ENCODE assay signal across 31 mouse cellular contexts in genomic region chr16:37879750-37880419, GRCm38 (mm10). TPM values are rescaled to one million over a fixed set of nuclear protein-coding genes. Genes with fewer than 3 reads are reported as not detected.
A peak's percentile ranks its signal among the peaks of the same experiment; 100 is the strongest.
DNase-seq lines count a peak whose midpoint lies in the region; ATAC-seq and TF ChIP-seq lines count a peak whose summit lies in the region.
"Had no signal": no experiment of that assay in that cellular context is flagged by ENCODE, and none has a peak within 500 bp of the region (broad histone marks: within the 10 kb centered on the region; RNA-seq: fewer than 3 reads in every experiment).

No protein-coding gene starts in this region.

- no peak for DNase-seq in liver, embryonic 13.5 days
- DNase-seq in liver: no peak
- DNase-seq in stomach, postnatal 0 days (ENCODE audit: low spot score): peak; percentile 5
- DNase-seq in left cerebral cortex, adult 2 months (ENCODE audit: extremely low spot score in 1 of 2, low spot score in 2 of 2): no peak
- no peak for DNase-seq in adrenal gland, adult 18-20 months (ENCODE audit: low spot score in 2 of 2)
- DNase-seq: adrenal gland, adult 8-10 months; adrenal gland, postnatal 25 days; cerebellum, adult 11-12 months; cerebellum, adult 8-10 months; cerebellum, postnatal 10 days; cerebellum, postnatal 36 days; gastrocnemius, adult 2 months; gastrocnemius, postnatal 14 days; heart, adult 18-20 months; heart, postnatal 10 days; heart, postnatal 36 days had no signal

- H3K9me3 ChIP-seq in intestine, embryonic 16.5 days (ENCODE audit: control insufficient read depth, low read length): no peaks in the 10 kb centered on the region
- no peaks in the 10 kb centered on the region for H3K9me3 ChIP-seq in intestine, embryonic 15.5 days
- no peaks in the 10 kb centered on the region for H3K9me3 ChIP-seq in liver, embryonic 13.5 days (replicated peaks)
- no peaks in the 10 kb centered on the region for H3K9me3 ChIP-seq in liver, embryonic 15.5 days (replicated peaks)
- H3K9me3 ChIP-seq in stomach, postnatal 0 days (ENCODE audit: control insufficient read depth, low read length): no peaks in the 10 kb centered on the region
- H3K9me3 ChIP-seq: forebrain, embryonic 10.5 days; forebrain, embryonic 13.5 days; heart, embryonic 10.5 days; heart, embryonic 15.5 days; hindbrain, embryonic 10.5 days; hindbrain, embryonic 13.5 days had no signal

- peaks cover 8% of the 10 kb centered on the region for H3K36me3 ChIP-seq in intestine, embryonic 16.5 days (ENCODE audit: control insufficient read depth, insufficient read depth, low read length)
- H3K36me3 ChIP-seq in intestine, embryonic 15.5 days: peaks cover 19% of the 10 kb centered on the region
- peaks cover 51% of the 10 kb centered on the region for H3K36me3 ChIP-seq in liver, embryonic 13.5 days
- H3K36me3 ChIP-seq in liver, embryonic 15.5 days (replicated peaks): peaks cover 44% of the 10 kb centered on the region
- H3K36me3 ChIP-seq in stomach, postnatal 0 days (ENCODE audit: control insufficient read depth, insufficient read depth, low read length): peaks cover 8% of the 10 kb centered on the region; the same call in 1 of the 2 replicates

- intact Hi-C loops in left cerebral cortex, adult 2 months (cut with DNase I): no loop called here

- no peak overlapping the region for H3K4me3 ChIP-seq in intestine, embryonic 16.5 days (ENCODE audit: low read length)
- no peak overlapping the region for H3K4me3 ChIP-seq in intestine, embryonic 15.5 days (replicated peaks)
- H3K4me3 ChIP-seq in liver, embryonic 13.5 days (replicated peaks): no peak overlapping the region
- H3K4me3 ChIP-seq in liver, embryonic 15.5 days (replicated peaks): no peak overlapping the region
- no peak overlapping the region for H3K4me3 ChIP-seq in stomach, postnatal 0 days (ENCODE audit: low read depth, low read length)
- no peak overlapping the region for H3K4me3 ChIP-seq in left cerebral cortex, adult 2 months
- H3K4me3 ChIP-seq: forebrain, embryonic 10.5 days; forebrain, embryonic 13.5 days; gastrocnemius, adult 2 months; heart, embryonic 10.5 days; heart, embryonic 15.5 days; hindbrain, embryonic 10.5 days; hindbrain, embryonic 13.5 days had no signal

- 93% methylated on average over 4 of the region's 4 CpGs for WGBS in intestine, embryonic 16.5 days
- 91% methylated on average over 4 of the region's 4 CpGs for WGBS in intestine, embryonic 15.5 days
- WGBS in liver, embryonic 13.5 days (ENCODE audit: insufficient replicate concordance): 67% methylated on average over 4 of the region's 4 CpGs
- WGBS in liver, embryonic 15.5 days (ENCODE audit: insufficient replicate concordance): 78% methylated on average over 4 of the region's 4 CpGs
- 94% methylated on average over 4 of the region's 4 CpGs for WGBS in stomach, postnatal 0 days

- no peaks in the 10 kb centered on the region for H3K27me3 ChIP-seq in intestine, embryonic 16.5 days (replicated peaks; ENCODE audit: control insufficient read depth, insufficient read depth, low read length)
- H3K27me3 ChIP-seq in intestine, embryonic 15.5 days (replicated peaks): no peaks in the 10 kb centered on the region
- no peaks in the 10 kb centered on the region for H3K27me3 ChIP-seq in liver, embryonic 13.5 days
- H3K27me3 ChIP-seq in liver, embryonic 15.5 days: no peaks in the 10 kb centered on the region
- no peaks in the 10 kb centered on the region for H3K27me3 ChIP-seq in stomach, postnatal 0 days (ENCODE audit: control insufficient read depth, insufficient read depth, low read length)
- H3K27me3 ChIP-seq: forebrain, embryonic 13.5 days; heart, embryonic 15.5 days; hindbrain, embryonic 13.5 days had no signal

- H3K4me1 ChIP-seq in intestine, embryonic 16.5 days (ENCODE audit: control insufficient read depth, insufficient read depth, low read length): 0 out of 2 replicates have a peak, but pooled peaks cover 2% of the 10 kb centered on the region
- H3K4me1 ChIP-seq in intestine, embryonic 15.5 days (replicated peaks): no peaks in the 10 kb centered on the region
- peaks cover 19% of the 10 kb centered on the region for H3K4me1 ChIP-seq in liver, embryonic 13.5 days (replicated peaks)
- peaks cover 8% of the 10 kb centered on the region for H3K4me1 ChIP-seq in liver, embryonic 15.5 days (replicated peaks)
- no peaks in the 10 kb centered on the region for H3K4me1 ChIP-seq in stomach, postnatal 0 days (replicated peaks; ENCODE audit: control insufficient read depth, insufficient read depth)

- no peak overlapping the region for H3K9ac ChIP-seq in intestine, embryonic 16.5 days (ENCODE audit: low read depth, low read length)
- H3K9ac ChIP-seq in intestine, embryonic 15.5 days: no peak overlapping the region
- no peak overlapping the region for H3K9ac ChIP-seq in liver, embryonic 13.5 days
- no peak overlapping the region for H3K9ac ChIP-seq in liver, embryonic 15.5 days
- no peak overlapping the region for H3K9ac ChIP-seq in stomach, postnatal 0 days (ENCODE audit: low read length)
- H3K9ac ChIP-seq: forebrain, embryonic 13.5 days; heart, embryonic 15.5 days; hindbrain, embryonic 13.5 days had no signal

- H3K4me2 ChIP-seq in intestine, embryonic 16.5 days (ENCODE audit: low read depth, low read length): no peak overlapping the region
- no peak overlapping the region for H3K4me2 ChIP-seq in intestine, embryonic 15.5 days (replicated peaks)
- no peak overlapping the region for H3K4me2 ChIP-seq in liver, embryonic 13.5 days
- H3K4me2 ChIP-seq in liver, embryonic 15.5 days: no peak overlapping the region
- H3K4me2 ChIP-seq in stomach, postnatal 0 days (replicated peaks; ENCODE audit: low read depth): no peak overlapping the region
- H3K4me2 ChIP-seq: forebrain, embryonic 13.5 days; heart, embryonic 15.5 days; hindbrain, embryonic 13.5 days had no signal

- no peak for TF ChIP-seq EP300 in stomach, postnatal 0 days (optimal IDR thresholded peaks at IDR 0.05)

- peak; percentile 62 for ATAC-seq in intestine, embryonic 16.5 days
- ATAC-seq in intestine, embryonic 15.5 days: no peak
- ATAC-seq in liver, embryonic 13.5 days (ENCODE audit: low read depth): peak; percentile 68
- peak; percentile 40; the same call in 1 of the 2 replicates for ATAC-seq in liver, embryonic 15.5 days (ENCODE audit: insufficient read depth)
- ATAC-seq in stomach, postnatal 0 days (ENCODE audit: low FRiP score, low TSS enrichment): no peak
- ATAC-seq: CD4-positive, CD25-positive, alpha-beta regulatory T cell, adult 4 months; forebrain, embryonic 13.5 days; forebrain, embryonic 16.5 days; hindbrain, embryonic 16.5 days had no signal

- no peak overlapping the region for H3K27ac ChIP-seq in intestine, embryonic 16.5 days (ENCODE audit: low read length)
- no peak overlapping the region for H3K27ac ChIP-seq in intestine, embryonic 15.5 days
- peak overlapping the region; percentile 32 for H3K27ac ChIP-seq in liver, embryonic 13.5 days
- peak overlapping the region; percentile 63; the same call in 1 of the 2 replicates for H3K27ac ChIP-seq in liver, embryonic 15.5 days (replicated peaks)
- no peak overlapping the region for H3K27ac ChIP-seq in stomach, postnatal 0 days (replicated peaks)
- H3K27ac ChIP-seq in left cerebral cortex, adult 2 months: no peak overlapping the region
- H3K27ac ChIP-seq: forebrain, embryonic 10.5 days; forebrain, embryonic 13.5 days; gastrocnemius, adult 2 months; heart, embryonic 10.5 days; heart, embryonic 15.5 days; hindbrain, embryonic 10.5 days; hindbrain, embryonic 13.5 days had no signal

- no peak for TF ChIP-seq CTCF in stomach, postnatal 0 days (IDR thresholded peaks at IDR 0.05; ENCODE audit: low read depth)
- no peak for TF ChIP-seq CTCF in left cerebral cortex, adult 2 months (IDR thresholded peaks at IDR 0.05)

RNA-seq across cellular contexts. Expression of gene Lrrc58, which starts 11.7 kb away (rescaled TPM):
- 33.5 and 37.7 TPM in 2 replicates for polyA plus RNA-seq in intestine, embryonic 16.5 days (2015; fragmentation: Nextera tagmentation; extraction: Ambion mirVana)
- polyA plus RNA-seq in intestine, embryonic 15.5 days (2015; fragmentation: Nextera tagmentation; extraction: Ambion mirVana): 48.0 and 52.4 TPM in 2 replicates
- 12.1 and 15.2 TPM in 2 replicates for polyA plus RNA-seq in liver, embryonic 13.5 days (2015; fragmentation: Nextera tagmentation; extraction: Ambion mirVana)
- polyA plus RNA-seq in liver, embryonic 15.5 days (2015; fragmentation: Nextera tagmentation; extraction: Ambion mirVana): 12.0 TPM in 2 replicates
- 26.0 and 27.5 TPM in 2 replicates for polyA plus RNA-seq in stomach, postnatal 0 days (2015; fragmentation: Nextera tagmentation; extraction: Ambion mirVana)
- total RNA-seq in left cerebral cortex, adult 2 months (2021): 100 to 1,000 TPM; 105 to 106 TPM
- total RNA-seq in adrenal gland, adult 18-20 months (2021): 100 to 1,000 TPM; 196 to 274 TPM

RNA-seq across cellular contexts. Expression of gene Gm36028, which starts 18.9 kb away (rescaled TPM):
- 3.1 and 4.3 TPM in 2 replicates for polyA plus RNA-seq in intestine, embryonic 16.5 days (2015; fragmentation: Nextera tagmentation; extraction: Ambion mirVana)
- 0.80 and 1.8 TPM in 2 replicates for polyA plus RNA-seq in intestine, embryonic 15.5 days (2015; fragmentation: Nextera tagmentation; extraction: Ambion mirVana)
- not detected in 2 replicates for polyA plus RNA-seq in liver, embryonic 13.5 days (2015; fragmentation: Nextera tagmentation; extraction: Ambion mirVana)
- 0.09 TPM in 1 of 2 replicates, not detected in the other for polyA plus RNA-seq in liver, embryonic 15.5 days (2015; fragmentation: Nextera tagmentation; extraction: Ambion mirVana)
- 0.29 and 0.56 TPM in 2 replicates for polyA plus RNA-seq in stomach, postnatal 0 days (2015; fragmentation: Nextera tagmentation; extraction: Ambion mirVana)
- total RNA-seq in left cerebral cortex, adult 2 months (2021): not detected
- total RNA-seq in adrenal gland, adult 18-20 months (2021): under 1 TPM; 0.27 to 0.99 TPM
- total RNA-seq: gastrocnemius, adult 2 months; gastrocnemius, postnatal 14 days; gastrocnemius, postnatal 4 days; MEL had no signal
- polyA plus RNA-seq: CD4-positive, CD25-positive, alpha-beta regulatory T cell, adult 4 months; embryonic facial prominence, embryonic 14.5 days; forebrain, embryonic 13.5 days; hindbrain, embryonic 13.5 days; hindbrain, embryonic 16.5 days had no signal

RNA-seq across cellular contexts. Expression of gene Gpr156, which starts 36.4 kb away (rescaled TPM):
- polyA plus RNA-seq in intestine, embryonic 16.5 days (2015; fragmentation: Nextera tagmentation; extraction: Ambion mirVana): 0.13 and 0.15 TPM in 2 replicates
- polyA plus RNA-seq in intestine, embryonic 15.5 days (2015; fragmentation: Nextera tagmentation; extraction: Ambion mirVana): 0.11 and 0.23 TPM in 2 replicates
- polyA plus RNA-seq in liver, embryonic 13.5 days (2015; fragmentation: Nextera tagmentation; extraction: Ambion mirVana): 0.02 and 0.03 TPM in 2 replicates
- polyA plus RNA-seq in liver, embryonic 15.5 days (2015; fragmentation: Nextera tagmentation; extraction: Ambion mirVana): 0.02 TPM in 1 of 2 replicates, not detected in the other
- 0.07 TPM in 2 replicates for polyA plus RNA-seq in stomach, postnatal 0 days (2015; fragmentation: Nextera tagmentation; extraction: Ambion mirVana)
- total RNA-seq in left cerebral cortex, adult 2 months (2021): under 1 TPM; 0.48 to 0.63 TPM
- under 1 TPM in 1 of 2 experiments, not detected in 1; 0.16 TPM for total RNA-seq in adrenal gland, adult 18-20 months (2021)
- total RNA-seq: gastrocnemius, adult 2 months; heart, postnatal 36 days; MEL had no signal
- polyA plus RNA-seq: CD4-positive, CD25-positive, alpha-beta regulatory T cell, adult 4 months had no signal

Comparison
In these comparisons a context has a peak if more than half of its experiments do, and no peak if none do; other contexts are left out.
1. ATAC-seq: peak in intestine, embryonic 16.5 days (single experiment), liver, embryonic 13.5 days (single experiment) and liver, embryonic 15.5 days (single experiment); none in intestine, embryonic 15.5 days (single experiment) and stomach, postnatal 0 days (single experiment).
2. H3K27ac ChIP-seq: peak in liver, embryonic 13.5 days (single experiment) and liver, embryonic 15.5 days (single experiment); none in intestine, embryonic 16.5 days (single experiment), intestine, embryonic 15.5 days (single experiment), stomach, postnatal 0 days (single experiment) and left cerebral cortex, adult 2 months (single experiment).